Mouse (Mus musculus) cerebellum, postnatal 36 days (tissue): Measurements from ENCODE around the gene Lingo1.

Experiments used
- DNase-seq, 2 experiments: peaks; one replicate each; pipeline ENCODE4 v3.0.0; 2021 to 2022; ENCODE audit warnings: mixed read lengths in 2 of 2

Lingo1 gene

DNA sequence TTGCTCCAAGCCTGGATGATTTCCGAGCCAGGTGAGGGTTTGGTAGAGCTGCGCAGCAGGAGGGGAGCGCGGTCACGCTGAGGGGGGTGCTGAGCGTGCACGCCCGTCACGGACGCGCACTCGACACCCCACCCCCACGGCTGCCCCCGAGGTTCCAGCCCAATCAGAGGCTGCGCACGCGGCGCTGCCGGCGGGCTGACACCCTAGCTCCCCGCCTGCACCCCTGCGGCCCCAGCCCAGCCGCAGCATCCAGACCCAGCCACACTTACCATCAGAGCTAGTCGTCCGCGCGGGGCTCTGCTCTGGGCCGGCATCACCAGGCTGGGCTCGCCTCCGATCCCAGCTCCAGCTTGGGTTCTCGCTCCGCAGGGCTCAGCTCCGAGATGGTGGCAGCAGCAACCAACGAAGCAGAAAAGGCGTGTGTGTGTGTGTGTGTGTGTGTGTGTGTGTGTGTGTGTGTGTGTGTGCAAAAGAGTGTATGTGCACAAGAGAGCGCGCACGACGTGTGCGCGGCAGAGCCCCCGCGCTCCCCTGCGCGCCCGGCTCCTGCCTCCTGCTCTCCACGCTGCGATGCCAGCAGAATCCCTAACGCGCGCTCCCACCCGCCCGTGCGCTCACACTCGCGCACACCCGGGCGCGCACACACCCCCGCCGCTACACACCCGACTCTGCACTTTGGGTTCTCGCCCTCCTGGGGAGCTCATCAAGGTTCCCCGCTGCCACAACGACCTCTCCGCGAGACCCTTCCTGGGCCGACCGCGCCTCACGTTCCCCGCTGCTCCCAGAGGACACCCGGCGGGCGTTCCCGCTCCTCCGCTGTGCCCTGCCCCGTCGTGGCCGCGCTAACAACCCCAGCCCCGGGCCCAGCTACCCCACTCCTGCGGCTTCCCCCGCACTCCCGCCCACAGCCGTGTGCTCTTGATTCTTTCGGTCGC is at the start of gene Lingo1:
Gene Lingo1, minus strand, starts transcription at position 748 of the 935 bp plus-strand sequence.
- peak; percentile 66 to 70 for DNase-seq

DNA sequence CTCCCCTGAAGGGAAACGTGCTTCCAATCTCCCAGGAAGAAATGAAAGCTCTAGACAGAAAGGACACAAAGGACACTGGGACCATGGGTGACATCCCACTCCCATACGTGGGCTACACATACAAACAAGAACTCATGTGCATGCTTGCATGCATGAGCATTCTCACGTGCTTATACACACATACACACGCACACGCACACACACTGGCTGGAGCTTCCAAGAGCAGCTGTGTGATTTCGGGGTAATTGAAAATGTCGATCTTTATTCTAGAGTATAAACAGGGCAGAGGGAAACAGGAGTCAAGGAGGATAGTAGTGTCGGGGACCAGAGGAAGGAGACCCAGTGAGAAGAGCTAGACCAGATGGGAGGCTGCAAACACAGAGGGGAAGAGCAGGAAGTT is 48.4 kb upstream of the Lingo1 start:
- no peak for DNase-seq

DNA sequence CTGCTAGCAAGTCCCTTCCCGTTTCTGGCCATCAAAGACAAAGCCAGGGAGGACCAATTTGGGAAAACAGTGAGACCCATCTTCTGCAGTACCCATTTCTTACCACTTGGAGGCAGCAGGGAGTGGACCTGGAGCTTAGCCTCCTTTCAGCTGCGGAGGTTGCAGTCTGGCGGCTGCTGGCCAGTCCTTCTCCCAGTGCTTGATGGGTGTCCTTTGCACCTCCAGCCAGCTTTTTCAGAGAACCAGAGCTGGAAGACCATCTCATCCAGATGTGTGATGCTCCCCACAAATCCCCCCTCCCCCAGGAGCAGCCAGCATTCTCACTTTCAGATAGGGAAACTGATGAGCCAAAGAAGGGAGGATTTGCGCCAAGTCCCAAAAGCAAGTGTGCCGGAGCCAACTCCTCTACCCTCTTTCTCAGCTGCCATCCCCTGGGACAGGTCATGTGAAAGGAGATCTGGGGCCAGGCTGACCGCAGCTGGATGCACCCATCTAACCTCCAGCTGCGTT is 47.5 kb upstream of the Lingo1 start:
- peak; percentile 74 to 83 for DNase-seq

DNA sequence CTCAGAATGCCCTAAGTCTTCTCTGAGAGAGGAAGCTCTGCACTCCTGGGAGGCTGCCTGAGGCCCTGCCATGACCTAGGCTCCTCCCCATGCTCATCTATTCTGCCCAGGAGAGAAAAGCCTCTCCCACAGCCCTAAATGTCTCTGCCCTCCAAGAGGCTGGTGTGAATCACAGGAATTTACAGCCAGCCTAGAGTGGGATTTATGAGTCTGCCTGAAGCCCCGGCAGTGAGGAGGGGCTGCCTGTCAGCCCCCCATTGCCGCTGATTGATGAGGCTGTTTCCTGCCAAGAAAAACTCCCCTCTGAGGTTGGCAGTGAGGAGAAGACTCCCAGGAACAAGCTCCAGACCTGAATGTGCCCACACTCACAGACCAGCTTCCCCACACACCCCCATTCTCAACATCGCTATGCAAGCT is 46.0 kb upstream of the Lingo1 start:
- no peak for DNase-seq

DNA sequence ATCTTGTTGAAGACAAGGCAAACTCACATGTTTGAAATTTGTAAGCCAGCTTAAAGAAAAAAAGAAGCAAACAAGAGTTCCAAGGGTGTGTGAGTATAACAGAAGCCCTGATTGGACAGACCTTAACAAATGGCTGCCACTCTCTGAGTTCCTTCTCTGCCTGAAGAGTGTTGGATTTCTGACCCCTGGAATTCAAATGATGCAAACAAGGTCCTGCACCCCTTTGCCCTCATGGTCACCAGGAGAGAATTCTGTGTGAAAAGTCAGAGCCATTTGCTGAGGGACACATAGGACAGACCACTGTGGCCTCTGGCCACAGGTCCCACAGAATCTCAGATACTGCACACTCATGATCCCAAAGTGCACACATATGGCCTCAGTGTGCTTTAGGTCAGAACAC is 45.6 kb upstream of the Lingo1 start:
- no peak for DNase-seq

DNA sequence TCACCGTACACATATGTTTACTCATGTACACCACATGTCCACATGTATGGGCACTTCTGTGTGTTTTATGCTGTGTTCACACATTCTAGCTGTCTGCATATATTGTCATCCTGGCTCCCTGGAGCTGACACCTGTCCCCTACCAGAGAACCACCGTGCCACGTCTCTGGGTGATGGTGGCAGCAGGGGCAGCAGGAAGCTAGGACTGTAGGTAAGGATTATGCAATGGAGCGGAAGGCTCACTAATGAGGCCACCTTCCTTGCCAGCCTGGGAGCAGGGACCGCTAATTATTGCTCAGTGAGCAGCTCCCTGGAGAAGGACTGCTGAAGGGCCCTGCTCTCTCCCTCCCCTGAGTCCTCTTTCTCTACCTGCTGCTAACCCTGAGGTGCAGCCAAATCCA is 44.5 kb upstream of the Lingo1 start:
- peak; percentile 33 to 39 for DNase-seq

DNA sequence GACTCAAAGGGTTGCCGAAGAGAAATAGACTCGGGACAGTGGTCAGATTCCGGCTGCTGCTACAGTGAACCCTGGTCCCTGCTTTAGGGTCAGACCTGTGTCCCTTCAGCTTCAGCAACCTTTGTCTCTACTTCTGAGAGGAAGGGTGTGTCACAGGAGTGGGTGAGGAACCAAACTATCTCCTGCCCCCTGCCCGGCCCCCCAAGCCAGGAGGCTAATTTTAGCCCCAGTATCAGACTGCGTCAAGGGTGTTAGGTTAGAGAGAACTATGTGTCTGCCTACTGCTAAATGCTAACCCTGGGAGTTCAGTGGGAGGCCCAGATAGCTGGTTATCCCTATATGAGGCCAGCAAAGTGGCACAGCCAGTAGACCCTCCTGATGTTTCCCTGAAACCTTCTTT is 38.9 kb upstream of the Lingo1 start:
- DNase-seq, result no peak

DNA sequence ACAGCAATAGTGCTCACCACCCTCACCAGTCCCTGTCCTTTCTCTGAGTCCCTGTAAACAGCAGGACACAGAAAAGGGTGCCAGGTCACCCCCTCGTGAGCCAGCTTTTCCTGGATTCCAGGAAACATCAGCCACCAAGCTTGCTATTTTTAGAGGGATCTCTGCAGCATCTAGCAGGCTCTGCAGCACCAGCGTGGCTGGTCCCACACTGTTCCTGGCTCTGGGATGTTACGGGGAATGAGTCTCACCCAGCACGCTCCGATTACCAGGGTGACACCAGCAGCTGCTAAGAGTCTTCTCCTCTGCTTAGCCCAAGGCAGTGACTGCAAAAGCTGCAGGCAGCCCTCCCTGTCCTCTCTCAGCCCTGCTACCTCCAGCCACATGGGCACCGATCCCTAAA is 36.6 kb upstream of the Lingo1 start:
- DNase-seq, result no peak

DNA sequence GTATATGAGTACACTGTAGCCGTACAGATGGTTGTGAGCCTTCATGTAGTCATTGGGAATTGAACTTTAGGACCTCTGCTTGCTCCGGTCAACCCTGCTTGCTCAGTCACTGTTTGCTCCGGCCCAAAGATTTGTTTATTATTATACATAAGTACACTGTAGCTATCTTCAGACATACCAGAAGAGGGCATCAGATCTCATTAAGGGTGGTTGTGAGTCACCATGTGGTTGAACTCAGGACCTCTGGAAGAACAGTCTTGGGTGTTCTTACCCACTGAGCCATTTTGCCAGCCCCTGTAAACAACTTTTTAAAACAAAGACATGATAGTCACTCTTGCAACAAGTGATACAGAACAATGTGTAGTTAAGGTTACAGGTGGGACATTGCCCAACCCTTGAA is 35.6 kb upstream of the Lingo1 start:
- DNase-seq, result no peak

DNA sequence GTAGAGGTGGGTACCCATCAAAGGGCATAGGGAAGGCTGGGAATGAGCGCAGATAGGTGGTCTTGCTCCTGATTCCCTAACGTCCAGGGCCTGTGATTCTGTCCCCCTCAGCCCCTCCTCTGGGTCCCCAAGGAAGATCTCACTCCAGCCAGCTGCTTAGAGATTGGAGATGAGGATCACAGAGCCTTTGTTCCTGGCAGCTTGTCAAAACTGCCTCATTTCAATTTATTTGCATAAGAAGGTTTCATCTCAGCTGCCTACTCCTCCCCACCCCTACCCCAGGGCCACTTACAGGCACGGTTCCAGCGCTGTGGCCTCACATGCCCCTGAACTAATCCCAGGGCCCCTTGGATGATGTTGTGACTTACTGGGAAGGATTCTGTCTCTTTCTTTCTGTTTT is 33.9 kb upstream of the Lingo1 start:
- DNase-seq, result no peak

DNA sequence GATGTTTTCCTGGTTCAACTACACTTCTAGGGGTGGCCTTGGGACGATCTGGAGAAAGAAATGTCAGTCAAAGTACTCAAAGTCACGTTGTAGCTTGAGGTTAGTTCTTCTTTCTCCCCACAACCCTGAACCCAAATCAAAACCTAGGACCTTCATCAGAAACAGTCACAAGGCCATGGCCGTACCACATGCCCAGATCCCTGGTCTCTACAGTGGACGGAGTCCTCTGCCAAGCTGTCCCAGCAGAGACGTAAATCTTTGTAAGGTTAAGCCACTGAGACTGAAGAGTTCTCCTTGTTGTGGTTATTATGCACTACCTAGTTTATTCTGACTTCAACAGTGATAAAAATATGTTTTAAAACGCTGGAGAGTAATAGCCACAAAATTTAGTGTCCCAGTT is 32.6 kb upstream of the Lingo1 start:
- no peak for DNase-seq

DNA sequence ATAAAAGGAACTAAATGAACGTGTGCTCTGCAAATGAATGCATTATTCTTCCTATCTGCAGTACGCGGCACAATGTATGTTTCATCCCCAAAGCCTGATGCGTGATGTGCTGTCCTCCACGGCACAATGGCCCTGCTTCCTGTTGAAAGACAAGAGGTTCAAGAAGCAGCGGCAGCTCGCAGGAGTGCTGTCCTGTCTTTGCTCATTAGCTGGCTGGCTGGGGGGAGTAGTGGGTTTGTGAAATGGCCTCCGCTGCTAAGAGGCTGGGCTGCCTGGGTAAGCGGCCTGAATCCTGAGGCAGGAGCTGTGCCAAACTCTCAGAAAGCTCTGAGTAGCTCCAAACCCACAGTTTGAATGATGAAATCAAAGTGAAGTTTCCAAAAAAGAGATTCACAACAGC is 31.9 kb upstream of the Lingo1 start:
- DNase-seq, result no peak

DNA sequence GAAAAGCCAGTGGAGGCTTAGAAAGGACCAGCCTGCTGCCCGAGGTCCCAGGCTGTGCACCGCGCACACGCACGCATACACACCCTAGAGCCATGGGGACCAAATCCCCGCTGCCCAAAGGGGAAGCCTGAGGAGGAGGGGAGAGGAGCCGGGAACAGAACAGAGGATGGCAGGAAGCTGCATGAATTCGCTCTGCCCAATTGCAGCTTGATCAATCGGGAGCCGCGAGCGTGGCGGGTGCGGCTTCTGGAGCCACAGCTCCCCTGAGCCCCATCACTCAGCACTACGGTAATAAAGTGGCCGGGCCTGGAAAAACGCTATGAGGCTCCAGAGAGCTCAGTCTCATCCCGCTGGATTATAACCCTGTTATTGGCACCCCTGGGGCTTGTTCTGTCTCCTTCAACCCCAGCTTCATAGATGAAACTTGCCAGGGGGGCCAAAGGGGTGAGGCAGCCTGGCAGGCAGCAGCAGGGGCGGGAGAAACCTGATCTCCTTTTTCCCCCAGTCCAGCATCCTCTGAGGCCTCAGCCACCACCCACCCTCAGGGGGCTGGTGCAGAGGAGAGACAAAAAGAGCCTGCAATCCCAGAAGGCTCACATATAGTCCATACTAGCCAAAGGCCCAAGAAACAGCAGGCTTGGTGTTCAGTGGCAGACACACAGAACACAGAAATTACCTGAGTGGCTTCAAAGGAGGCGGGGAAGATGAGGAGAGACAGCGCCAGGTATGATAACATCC is 29.4 kb upstream of the Lingo1 start:
- DNase-seq, result peak in 1 of 2 experiments; percentile 15

DNA sequence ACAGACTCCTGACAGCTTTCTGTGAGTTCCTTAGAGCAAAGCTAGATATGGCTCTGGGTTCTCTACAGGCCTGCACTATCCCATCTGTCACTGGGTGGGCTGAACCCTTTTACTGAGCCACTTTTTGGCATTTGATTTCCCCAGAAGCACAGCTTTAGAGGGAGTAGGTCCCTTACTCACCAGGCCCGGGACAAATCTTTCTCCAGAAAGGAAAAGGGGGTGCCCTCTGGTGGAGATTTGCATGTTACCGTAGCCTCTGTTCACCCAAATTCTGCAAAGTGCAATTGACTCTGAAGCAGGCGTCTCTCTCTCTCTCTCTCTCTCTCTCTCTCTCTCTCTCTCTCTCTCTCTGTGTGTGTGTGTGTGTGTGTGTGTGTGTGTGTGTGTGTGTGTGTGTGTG is 28.6 kb upstream of the Lingo1 start:
- peak; percentile 47 to 51 for DNase-seq

DNA sequence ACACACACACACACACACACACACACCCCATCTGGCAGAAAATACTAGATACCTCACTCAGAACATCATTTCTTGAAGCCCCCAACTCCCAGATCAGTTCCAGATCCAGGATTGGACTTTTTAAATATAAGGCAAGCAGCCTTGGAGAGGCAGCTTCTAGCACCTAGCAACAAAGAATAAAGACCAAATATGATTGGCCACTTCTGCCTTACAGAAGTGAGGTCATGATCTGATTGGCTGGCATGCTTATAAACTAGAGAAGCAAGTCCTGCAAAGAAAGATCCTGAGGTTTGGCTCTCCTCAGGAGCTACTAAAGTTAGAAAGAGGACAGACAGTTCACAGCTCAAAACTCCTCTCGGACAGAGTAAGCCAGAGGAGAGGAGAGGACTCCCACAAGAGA is 14.6 kb upstream of the Lingo1 start:
- no peak for DNase-seq

DNA sequence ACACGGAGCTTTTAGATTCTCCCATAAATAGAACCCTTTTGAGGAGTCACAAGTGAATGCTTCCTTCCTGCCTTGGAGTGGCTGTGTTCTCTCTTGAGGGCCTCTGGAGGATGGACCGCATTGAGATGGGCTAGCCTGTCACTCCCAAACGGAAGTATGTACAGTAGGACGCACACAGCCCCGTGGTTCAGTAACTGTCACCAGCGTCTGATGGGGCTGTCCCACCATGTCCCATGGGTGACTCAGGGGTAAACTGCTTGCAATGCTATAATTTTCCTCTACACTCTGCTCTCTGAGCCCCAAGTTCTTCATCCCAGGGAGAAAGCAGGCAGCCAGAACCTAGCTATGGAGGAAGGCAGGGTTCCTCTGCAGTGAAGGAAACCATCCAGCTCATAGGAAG is 11.7 kb upstream of the Lingo1 start:
- DNase-seq, result no peak

DNA sequence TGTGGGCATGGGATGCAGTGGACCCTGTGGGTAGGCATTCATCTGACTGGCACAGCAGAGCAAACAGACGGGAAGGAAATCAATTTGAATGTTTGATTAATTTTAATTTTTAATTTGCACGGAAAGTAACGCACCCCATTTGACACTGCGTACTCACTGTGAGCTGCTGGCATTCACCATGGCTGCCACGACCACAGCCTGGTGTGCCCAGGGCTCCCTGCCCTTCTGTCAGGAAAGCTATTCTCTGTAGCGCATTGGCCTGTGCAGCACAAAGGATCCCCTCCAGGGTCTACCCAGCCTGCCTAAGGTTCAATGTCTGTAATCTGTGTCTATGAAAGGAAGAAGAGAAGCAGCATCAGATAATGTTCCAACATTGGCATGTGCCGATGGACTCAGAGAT is 6.9 kb upstream of the Lingo1 start:
- DNase-seq, result no peak

DNA sequence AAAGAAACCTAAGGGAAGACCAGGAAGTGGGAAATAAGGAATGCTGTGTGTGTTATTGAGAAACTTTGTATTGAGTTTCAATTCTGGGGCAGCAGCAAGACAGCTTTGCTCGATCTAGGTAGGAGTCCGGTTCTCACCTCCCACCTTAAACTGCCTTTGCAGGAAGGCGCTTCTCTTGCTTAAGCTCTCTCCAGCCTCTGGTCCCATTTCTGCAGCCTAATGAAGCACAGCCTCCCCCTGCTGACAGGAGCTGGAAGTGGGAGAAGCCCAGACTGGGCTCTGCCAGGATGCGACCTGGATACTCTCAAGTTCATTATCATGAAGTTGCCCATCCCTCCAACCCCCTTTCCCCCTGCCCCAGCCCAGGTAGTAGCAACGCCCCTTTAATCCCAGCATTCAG is 1.6 kb upstream of the Lingo1 start:
- peak; percentile 89 to 90 for DNase-seq

DNA sequence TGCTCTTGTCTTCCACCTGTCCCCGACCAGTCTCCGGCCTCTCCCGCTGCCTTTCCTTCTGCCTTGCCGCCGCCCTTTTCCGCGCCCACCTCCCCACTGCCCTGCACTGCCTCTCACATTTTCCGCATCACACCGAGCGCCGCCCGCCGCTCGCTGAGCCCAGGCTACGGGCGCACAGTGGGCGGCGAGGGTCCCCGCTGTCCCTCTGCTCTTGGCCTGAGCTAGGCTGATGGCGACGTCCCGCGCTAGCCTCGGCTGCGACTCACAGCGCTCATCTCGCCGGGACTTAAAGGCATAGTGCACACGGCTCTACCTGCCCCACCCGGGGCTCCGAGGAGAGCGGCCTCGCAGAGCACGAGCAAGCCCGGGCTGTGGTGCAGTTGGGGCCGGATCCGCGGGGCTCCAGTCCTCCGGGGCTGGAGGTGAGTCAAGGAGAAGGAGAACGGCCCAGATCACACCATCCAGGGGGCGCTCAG is 426 bp upstream of the Lingo1 start:
- peak; percentile 66 to 68 for DNase-seq

DNA sequence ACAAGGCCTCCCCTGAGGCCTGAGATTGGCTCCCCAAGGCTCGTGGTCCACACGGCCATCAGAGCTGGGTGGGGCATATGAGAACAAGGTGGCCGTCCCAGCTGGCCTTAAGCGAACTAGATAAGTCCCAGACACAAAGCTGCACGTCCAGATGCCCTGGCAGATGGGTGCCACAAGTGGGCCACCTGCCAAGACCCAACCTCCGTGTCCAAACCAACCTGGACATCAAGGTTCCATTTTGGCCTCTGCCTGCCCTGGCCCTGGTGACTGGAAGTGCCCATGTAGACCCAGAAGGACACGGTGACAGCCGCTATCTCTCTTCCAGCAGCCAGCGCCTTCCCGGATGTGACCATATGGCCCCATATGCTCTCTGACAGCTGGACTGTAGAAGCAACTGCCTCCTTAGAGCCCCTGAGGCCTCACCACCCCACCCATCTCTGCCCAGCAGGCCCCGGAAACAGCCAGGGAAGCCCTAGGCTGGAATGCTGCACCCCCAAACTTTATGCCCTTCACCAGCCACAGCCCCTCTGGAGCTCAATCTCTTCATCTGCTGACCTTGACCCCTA is 4.5 kb downstream of the Lingo1 start:
- DNase-seq, result peak in 1 of 2 experiments; percentile 24

DNA sequence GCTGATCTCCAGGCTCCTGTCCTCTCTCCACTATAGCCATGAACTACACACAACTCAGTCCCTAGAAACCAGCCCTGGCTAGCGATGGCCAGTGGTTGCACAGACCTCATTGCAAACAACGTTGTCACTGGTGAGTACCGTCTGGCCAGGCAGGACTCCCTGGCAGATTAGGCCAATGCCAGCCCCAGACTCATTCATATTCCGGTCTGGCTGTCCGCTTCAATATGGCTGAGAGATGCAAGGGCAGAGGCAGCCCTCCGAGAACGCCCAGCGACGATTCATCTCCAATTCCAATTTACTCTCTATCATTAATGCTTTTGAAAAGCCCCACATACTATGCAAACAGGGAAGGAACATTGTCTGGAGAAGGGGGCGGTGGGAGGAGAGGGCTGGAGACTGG is 11.7 kb downstream of the Lingo1 start:
- DNase-seq, result no peak

DNA sequence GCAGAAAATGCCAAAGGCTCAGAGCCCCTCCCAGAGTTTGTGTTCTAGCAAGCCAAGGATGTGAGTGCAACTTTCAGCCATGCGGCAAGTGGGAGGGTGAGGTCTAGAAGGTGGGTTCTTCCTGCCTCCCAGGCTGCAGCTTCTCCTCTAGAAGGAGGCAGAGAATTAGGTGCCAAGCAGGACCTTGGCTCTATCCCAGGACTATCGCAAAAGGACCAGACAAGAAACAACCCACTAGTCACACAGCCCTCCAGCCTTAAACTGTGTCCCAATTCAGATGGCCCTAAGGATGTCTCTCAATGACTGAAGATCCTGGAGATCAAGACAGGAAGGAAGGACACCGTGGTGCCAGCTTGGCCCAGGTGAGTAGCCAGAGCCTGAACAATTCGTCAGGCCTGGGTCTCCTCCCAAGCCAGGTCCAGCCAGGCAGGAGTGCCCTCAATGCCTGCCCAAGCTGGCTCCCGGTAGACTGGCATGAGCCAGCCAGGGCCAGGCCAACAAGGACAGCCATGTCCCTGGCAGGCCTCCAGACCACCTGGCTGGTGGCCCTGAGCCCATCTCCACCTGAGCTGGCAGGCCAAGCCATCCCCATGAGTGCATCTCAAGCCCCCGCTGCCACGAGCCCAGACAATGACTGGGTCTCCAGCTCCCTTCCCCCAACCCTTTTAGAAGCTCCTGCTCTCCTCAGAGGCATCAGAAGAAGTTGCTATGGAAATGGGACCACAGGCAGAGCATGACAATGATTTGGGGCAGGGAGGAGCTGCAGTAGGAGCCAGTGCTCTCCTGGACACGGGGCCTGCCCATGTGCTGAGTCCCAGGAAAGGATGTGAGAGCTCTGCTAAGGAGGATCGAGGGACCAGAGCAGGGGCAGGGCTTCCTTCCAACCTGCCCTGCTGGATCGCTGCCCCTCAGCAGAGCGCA is 19.1 kb downstream of the Lingo1 start:
- peak; percentile 97 for DNase-seq
